Mouse (Mus musculus) heart, postnatal 0 days (tissue): ENCODE measurements around the gene Rasgrp3.

Source experiments
- CTCF ChIP-seq: IDR thresholded peaks from 2 replicates; pipeline ENCODE4 v1.5.1; 2016; ENCODE audit warnings: antibody characterized with exemption, control low read depth, low read depth
- EP300 ChIP-seq: IDR thresholded peaks from 2 replicates; pipeline ENCODE4 v1.6.1; 2016; ENCODE audit warnings: antibody characterized with exemption, low read depth

GRCm38 (mm10) chr17:75550771-75551413, 115.2 kb downstream of the Rasgrp3 start:
- TF ChIP-seq EP300: no peak
- no peak for TF ChIP-seq CTCF
